Mouse (Mus musculus) spleen, embryonic (tissue): ENCODE measurements around the gene Nol4l.
"Not testable (repeated sequence)": the region's sequence is repeated elsewhere in the genome, so short reads cannot be mapped to it uniquely, and the experiment has no call there.

Source experiments
- CTCF ChIA-PET: fragments of 350-600 bp; sonication (Branson Sonifier 250); formaldehyde crosslinking; loops from one replicate; lab custom pipeline; 2022; lab: Charles Lee

Nol4l gene

DNA sequence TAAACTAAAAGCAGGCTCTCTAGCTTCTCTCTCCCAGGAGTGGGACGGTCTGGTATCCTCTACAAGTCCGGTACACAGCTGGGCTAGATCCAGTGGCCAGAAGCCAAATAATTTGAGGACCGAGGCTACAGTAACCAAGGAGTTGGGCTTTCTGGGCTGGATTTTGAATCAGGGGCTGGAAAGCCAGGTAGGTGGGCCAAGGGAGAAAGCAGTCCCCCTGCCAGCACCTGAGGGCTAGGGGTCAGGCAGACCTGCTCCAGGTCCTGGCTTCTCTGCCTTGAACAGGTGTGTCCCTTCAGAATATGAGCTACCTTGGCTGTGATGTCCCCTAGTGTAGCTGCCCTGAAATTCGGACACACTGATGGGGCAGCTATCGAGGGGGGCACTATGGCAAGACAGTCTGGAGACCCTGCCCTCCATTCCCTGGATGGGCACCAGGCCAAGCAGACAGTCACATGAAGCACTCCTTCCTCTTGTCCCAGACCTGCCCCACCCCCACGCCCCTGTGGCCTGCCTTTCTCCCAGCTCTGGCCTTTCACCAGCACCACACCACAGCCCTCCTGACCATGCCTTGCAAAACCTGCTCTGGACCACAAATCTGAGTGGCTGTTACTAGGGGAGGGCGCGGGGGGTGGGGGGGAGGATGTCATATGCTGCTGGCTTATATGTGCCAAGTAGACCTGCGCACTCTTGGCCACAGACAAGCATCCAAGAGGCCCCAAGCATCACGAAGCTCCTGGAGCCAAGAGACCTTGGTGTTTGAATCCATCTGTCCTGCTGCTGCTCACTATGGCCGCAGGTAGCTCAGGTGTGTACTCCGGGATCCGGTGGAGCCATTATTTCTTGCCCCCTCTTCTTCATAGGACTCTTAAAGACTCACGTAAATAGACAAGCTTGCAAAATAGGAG, 17.1 kb downstream of the Nol4l start:
- CTCF ChIA-PET, result no interaction called here

DNA sequence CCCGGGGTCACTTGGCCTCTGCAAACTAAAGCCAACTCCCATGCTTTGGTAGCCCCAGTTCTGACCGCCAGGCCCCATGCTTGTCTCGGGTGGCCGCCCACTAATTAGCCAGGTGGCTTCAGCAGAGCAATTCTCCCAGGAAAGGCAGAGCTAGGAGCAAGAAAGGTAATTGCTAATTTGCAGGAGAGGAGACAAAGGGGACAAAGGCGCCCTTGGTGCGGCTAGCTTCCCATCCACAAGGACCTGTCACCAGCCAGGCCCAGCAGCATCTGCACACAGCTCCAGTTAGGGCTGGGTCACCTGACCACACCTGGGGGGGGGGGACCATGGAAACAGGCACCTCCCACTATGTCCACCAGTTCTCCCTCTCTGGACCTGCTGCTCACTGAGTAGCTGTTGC, 18.2 kb downstream of the Nol4l start:
- CTCF ChIA-PET, result interaction anchor here (0.6 kb wide), 1 partner anchor 1870 kb away, joined by 5 read pairs; no protein-coding TSS in a partner anchor

DNA sequence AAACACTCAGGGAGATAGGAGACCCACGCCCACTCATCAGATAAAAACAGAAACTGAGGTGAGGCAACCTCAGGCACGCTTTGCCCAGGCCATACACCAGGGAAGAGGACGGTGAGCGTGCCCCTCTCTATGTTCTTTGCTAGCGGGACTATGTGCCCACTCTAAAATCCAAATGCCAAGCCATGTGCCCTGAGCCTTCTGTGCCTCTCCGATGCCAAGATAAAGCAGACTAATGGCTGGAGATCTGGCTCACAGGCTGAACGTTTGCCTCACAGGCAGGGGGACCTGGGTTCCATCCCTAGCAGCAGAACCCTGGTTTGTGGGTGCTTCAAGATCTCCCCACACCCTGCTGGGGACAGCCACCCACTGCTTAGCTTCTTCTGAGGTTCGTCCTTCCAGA, 19.6 kb downstream of the Nol4l start:
- CTCF ChIA-PET, result no interaction called here

DNA sequence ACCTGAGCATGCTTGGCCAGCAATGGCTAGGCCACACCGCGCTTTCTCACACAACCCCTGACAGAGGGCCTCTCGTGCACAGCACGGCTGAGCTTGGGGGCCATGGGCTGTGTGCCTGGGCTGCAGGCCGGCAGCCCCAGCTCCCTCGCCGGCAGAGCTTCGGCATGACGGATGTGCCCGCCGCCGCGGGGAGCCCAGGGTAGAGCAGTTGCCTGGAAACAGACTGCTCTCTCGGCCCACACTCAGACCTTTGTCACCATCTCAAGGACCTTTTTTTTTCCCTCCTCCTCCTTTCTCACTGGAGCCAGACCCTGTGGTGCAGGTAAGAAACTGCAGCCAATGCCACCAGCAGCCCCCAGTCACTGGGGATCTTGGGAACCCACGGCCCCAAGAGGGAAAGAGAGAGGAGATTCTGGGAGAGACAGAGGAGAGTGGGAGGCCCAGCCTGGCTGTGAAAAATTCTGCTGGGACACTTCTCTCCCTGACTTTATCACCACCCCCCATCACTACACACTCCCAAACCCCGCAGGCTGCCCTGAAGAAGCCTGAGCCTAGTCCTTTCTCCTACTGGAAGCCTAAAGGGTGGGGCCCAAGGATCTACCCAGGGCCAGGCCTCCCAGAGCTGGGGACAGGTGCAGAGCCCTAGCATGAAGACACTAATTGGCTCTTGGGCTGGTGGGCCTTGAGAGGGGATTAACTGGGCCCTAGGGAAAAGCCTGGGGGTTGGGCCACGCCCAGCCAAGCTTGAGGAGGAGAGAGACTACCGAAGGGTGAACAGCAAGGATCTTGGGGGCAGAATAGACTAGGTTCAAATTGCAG, 20.4 kb downstream of the Nol4l start:
- CTCF ChIA-PET, result no interaction called here

DNA sequence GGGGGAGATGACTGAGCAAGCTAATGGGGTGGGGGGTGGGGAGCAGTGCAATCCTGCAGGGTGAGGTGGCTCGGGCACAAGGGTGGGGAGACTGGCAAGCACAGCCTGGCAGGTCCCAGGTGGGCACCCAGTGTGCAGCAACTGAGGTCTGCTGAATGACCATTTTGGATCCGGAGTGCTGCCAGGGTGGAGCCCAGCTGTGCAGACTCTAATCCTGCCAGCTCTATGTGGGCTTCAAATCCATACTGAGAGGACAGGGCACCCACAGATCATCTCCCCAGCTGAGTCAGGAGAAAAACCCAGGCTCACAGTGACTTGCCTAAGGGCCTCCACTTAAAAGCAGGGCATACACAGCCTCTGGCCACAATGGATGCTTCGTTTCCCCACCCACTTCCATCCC, 21.4 kb downstream of the Nol4l start:
- CTCF ChIA-PET, result no interaction called here

DNA sequence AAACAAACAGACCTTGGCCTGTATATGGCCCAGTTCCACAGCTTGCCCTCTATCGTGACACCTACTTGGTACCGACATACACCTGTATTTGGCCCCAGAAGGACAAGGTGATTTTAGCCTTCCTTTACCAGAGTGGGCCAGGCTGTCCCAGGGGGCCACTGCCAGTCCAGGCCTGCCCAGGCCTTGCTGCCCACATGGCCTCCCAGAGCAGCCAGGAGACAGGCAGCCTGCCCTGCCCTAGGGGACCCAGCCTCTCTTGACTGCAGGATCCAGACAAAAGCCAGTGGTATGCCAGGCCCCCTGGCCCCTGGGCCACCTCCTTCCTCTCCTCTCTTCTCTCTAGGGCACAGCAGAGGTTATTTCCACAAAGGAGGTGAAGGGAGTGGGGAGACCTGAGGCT, 21.8 kb downstream of the Nol4l start:
- CTCF ChIA-PET, result no interaction called here

DNA sequence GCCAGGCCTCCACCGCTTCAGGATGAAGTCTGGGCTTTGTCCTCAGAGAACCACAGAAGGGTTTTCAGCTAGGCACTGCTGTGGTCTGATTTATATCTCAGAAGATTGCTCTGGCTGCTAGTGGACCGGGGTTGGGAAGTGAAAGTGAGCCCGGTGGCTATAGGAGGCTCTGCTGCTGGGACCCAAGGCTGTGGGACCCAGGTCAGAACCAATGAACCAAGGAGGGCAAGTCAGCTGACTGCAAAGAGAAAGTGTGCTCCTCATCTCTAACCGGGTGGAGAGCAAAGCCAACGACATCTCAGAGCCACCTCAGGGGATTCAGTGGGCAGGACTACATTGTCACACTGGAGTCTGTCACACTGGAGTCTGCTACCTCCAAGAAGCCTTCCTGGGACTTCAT, 23.4 kb downstream of the Nol4l start:
- CTCF ChIA-PET, result no interaction called here

DNA sequence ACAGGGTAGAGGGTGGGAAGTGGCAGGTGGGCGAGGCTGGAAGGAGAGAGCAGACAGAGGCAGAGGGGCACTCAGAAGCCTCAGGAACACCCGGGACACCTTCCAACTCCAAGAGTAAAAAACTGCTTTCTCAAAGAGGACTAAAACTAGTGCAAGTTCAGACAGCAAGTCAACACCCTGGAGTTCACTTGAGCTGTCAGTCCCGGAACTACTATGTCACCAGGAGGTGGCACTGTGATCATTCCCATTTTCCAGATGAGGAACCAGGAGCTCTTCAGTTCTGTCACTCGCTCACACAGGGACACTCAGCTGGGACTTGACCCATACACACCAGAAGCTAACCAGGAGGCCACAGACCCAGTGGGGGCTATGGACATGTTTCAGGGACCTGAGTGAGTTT, 30.6 kb downstream of the Nol4l start:
- CTCF ChIA-PET, result no interaction called here

DNA sequence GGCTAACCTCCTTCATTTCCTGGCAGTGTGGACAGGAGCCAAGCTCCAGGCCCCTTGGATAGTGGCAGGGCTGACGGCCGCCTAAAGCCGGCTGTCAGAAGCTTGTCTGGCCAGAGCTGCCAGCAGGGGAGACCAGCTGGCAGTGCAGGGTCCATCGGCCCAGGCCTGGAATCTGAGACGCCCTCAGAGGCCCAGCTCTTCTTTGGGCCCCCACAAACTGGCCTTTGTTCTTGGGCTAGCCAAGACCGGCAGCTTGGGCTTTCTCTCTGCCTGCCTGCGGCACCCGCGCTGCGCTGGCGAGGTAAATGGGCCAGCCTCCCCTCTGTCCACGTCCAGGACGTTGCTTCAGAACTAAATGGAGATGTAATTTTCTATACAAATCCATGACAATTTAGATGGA, 32.9 kb downstream of the Nol4l start:
- CTCF ChIA-PET, result interaction anchor here (0.7 kb wide), 1 partner anchor 53 kb away, joined by 3 read pairs; no protein-coding TSS in a partner anchor

DNA sequence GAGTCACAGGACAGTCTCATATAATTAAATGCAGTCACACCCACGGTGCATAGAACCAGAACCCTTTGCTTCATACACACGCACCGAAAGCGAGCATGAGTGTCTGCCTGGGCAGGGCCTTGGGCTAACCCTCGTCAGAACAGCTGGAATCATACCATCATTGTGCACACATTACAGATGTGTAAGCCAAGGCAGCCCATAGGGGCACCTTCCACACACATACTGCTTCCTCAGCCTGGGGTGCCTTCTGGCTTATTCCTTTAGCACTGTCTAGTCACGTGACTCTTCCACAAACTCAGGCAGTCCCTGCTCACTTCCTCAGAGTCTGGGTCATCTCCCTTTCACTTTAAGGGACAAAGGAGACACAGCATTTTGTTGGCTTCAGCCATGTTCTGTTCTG, 33.5 kb downstream of the Nol4l start:
- CTCF ChIA-PET, result interaction anchor here (0.6 kb wide), 1 partner anchor 33 kb away, joined by 5 read pairs; no protein-coding TSS in a partner anchor

DNA sequence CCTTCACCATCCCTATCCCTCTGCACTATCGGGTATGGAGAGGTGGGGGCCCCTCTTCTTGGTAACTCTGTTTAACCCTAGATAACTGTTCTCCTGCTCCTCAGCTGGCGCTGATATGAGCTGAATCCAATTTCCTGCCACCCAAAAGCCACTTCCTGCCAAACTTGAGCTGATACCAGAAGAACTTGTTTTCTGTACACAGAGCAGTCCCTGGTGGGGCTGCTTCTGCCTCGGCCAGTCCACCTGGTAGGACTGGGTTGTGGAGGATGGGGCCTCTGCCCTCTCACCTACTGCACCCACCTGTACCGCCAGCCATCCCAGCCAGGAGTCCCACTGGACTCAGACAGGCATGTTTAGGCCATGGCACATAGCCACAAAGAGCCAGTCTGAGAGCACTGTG, 34.0 kb downstream of the Nol4l start:
- CTCF ChIA-PET, result interaction anchor here (0.6 kb wide), 1 partner anchor 33 kb away, joined by 5 read pairs; no protein-coding TSS in a partner anchor

DNA sequence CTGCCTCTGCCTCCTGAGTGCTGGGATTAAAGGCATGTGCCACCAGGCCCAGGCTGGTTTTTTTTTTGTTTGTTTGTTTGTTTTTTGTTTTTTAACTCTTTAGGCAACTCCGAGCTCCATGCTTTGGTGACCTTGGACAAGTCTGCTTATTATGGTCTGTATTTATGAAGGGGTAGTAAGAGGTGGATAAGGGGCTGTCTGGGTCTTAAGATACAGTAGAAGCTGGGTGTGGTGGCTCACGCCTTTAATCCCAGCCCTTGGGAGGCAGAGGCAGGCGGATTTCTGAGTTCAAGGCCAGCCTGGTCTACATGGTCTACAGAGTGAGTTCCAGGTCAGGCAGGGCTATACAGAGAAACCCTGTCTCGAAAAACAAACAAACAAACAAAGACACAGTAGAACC, 34.4 kb downstream of the Nol4l start:
- CTCF ChIA-PET, result not testable (repeated sequence)

DNA sequence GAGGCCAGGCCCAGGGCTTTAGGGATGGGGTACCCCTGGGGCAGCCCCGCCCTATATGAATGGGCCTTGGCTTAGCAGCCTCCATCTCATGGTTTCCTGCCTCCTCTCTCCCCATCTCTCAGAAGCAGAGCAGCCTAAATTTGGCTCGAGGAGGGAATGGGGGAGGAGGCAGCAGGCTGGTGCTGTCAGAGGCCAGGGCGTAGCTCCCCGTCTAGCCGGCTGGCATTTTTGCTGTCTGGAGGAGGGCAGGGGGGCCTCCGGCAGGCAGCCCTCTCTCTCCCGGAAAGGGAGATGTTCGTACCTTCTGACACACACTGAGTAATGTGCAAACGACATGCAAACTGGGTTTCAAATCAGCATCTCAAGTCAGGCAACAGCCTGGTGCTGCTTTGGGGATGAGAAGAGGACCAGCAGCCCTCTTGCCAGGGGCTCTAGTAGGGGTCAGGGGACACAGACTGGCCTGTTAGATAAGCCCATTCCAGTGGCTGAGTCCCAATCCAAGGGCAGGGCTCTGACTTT, 35.4 kb downstream of the Nol4l start:
- CTCF ChIA-PET, result no interaction called here

DNA sequence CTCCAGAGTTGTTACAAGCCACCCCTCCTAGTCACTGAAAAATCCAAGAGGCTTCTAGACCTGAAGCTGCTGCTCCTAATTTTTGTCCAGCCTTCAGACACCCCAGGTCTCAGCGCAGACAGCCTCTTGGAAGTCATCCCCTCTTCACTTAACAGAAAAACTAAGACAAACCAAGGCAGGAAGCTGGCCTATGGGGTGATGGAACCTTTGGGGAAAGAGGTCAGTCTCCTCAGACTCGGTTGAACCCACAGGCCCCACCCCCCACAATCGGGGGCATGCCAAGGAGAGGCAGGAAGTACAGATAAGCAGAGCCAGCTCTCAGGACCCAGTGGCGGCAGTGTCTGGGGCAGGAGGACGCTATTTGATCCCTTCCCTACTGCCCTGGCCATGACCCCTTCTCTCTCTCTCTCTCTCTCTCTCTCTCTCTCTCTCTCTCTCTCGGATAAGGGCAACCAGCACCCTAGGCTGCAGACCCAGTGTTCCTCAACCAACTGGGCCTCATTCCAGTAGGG, 35.9 kb downstream of the Nol4l start:
- CTCF ChIA-PET, result interaction anchor here (0.7 kb wide), 1 partner anchor 25 kb away, joined by 5 read pairs; no protein-coding TSS in a partner anchor

DNA sequence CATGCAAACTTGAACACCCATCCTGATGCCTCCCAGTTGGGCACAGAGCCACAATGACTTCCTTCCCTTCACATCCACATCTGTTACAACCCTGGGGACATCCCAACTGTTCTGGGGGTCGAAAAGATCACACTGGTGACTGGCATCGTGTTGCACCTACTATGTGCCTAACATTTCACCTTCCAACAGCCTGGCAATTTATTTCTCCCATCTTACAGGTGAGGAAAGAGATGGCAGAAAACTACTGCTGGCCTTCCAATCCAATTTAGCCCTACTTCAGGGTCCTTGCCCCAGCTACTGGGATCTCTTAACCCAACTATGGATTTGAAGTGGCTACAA, 36.4 kb downstream of the Nol4l start:
- CTCF ChIA-PET, result interaction anchor here (0.7 kb wide), 2 partner anchors 26 to 95 kb away, joined by 4 to 5 read pairs; no protein-coding TSS in a partner anchor

DNA sequence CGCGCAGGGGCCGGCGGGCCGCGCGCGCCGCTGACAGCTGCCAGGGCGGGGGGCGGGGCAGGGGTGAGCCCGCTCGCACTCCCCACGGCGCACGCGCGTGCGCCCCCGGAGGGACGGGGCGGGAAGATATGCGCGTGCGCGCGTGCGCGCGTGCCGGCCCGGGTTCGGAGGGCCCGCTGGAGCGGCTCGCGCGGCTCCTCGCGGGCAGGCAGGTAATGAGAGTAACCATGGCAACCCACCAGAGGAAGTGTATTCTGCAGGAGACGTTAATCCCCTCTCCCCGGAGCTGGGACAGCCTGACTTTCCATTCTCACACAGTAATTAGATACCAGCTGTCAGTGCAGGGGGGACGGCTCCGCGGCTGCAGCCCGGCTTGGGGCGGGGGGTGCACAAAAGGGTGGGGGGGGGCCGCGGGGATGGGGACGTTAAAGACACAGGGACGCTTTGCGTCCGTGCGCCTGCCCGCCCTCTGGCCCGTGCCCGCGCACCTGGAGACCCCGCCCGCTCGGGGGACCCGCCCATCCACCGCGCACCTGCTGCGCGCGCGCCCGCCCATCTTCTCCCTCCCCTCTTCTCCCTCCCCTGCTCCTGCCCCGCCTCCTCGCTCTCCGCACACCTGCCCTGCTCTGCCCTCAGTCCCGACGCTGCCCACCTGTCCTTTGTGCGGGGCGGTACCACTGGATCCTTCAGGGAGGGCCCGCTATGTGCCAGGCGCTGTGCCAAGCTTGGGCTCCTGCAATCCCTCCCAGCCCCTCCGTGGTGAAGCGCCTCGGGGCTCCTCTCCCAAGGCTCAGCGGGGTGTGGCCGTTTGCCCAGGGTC, 37.0 kb downstream of the Nol4l start, which contains the start of gene 4930404H24Rik:
Gene 4930404H24Rik, plus strand, starts transcription at position 218 of the 820 bp plus-strand sequence.
- CTCF ChIA-PET, result interaction anchor here (0.7 kb wide), 1 partner anchor 95 kb away, joined by 4 read pairs; no protein-coding TSS in a partner anchor

DNA sequence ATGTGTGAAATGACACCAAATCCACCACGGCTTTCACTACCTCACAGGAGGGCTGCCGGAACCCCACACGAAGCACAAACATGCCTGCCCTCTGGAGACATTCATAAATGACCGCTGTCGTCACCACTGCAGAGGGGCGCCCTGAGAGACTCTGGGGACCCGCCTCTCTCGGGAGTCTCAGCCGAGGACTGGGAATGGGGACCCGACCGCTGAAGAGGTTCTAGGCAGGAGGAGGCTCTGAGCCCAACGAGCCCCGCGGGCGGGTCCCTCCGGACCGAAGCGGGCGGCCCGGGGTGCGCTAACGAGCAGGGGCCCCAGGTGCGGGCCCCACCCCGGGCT, 37.6 kb downstream of the Nol4l start:
- CTCF ChIA-PET, result no interaction called here

DNA sequence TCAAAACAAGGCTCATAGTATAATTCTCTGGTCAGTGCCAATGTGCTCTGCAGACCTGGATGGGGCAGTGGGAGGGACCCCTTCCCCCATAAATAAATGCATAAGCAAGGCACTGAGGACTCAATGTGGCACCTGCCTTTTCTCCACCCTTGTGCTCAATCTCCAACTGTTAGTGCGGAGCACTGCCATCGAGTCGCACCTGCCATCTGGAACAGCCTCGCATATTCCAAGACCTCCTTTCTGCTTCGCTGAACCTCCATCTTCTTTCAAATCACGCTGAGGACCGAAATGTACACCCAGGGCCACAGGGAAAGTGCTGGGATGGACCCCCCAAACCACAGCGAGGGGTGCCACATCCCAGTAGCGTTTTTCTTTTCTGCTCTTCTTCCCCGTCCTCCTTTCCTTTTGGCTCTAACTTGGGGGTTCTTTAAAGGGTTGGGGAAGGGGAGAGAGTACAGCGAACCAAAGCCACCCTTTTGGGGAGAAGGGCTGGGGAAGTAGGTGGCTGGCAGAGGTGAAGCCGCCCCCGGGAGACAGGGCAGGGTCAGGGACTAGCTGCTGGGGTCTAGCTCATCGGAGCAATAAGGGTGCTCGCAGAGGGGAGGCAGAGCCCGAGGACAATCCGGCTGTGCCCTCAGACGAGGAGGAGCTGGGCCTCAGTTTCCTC, 38.1 kb downstream of the Nol4l start:
- CTCF ChIA-PET, result no interaction called here

DNA sequence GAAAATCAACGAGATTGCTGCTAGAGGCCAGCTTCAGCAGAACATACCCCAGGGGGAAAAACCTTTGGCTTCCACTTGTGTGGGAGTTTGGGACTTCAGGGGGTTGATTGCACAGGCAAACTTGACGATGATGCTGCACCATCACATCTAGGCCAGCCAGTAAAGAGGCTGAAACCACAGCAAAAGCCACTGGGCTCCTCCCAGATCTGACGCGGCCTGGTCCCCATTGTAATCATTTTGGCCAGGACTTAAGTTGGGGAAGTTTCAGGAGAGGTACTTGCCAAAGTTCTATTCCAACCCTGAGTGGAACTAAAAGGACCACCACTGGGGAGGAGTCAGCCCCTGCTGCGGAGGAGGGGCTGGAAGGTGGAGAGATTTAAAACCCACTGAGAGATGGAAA, 38.8 kb downstream of the Nol4l start:
- CTCF ChIA-PET, result no interaction called here

DNA sequence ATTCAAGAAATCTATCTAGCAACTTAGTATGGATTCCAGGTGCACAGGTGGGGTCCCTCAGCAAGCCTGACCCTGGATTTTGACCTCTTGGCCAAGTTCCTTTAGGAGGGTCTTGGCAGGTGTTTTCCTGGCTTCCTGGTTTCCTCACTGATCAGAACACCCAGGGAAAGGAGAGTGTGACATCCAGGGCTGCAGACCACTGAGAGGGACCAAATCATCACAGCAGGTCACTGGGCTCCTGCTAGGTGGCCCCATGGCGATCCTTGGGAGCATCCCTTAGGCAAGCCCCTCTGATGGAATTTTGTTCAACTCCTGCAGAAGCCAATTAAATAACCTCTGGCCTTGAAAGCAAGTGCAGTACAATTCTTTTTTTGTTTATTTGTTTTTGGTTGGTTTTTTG, 39.7 kb downstream of the Nol4l start:
- CTCF ChIA-PET, result no interaction called here
